Mouse (Mus musculus) stomach, postnatal 0 days (tissue): ENCODE data around the gene Mcpt9.

ENCODE experiments used
- CTCF ChIP-seq: IDR thresholded peaks from 2 replicates; pipeline ENCODE4 v1.5.1; 2016; ENCODE audit warnings: antibody characterized with exemption, low read depth, mild to moderate bottlenecking, moderate library complexity
- EP300 ChIP-seq: optimal IDR thresholded peaks from 2 replicates; pipeline ENCODE3; 2016; ENCODE audit warnings: antibody characterized with exemption

GRCm38 (mm10) chr14:56057722-56058121, 27.4 kb upstream of the Mcpt9 start:
- TF ChIP-seq CTCF, result no peak
- TF ChIP-seq EP300, result no peak
